In the genomic region with DNA sequence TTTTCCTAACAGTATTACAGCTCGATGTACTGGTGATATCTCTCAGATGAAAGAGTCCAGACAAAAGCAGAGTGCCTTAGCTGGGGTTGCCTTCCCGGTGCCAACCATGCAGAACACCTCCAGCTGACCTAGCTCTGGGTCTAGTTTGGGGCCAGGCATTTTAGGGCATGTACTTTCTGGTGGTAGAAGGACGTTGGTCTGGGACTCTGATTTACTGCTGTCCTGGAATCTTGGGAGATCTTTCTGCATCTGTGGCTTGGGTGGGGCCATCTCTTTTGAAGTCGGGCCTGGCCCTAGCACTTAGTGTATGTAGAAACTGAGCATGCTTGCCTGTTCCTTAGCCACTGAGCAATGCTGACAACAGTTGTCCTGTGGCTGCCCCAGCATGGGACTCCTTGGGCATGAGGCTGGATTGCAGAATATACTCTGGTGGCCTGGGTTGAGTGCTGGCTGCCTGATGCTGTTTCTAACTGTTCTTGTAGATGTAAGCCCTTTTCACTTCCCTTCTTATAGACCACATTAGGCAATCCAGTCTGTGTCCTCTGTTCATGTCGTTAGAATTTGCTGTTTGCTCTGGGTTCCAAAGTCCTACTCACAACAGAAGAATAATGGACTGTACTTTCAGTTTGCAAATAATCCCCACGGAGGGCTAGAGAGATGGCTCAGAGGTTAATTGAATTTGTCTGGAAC, we compare ENCODE assay signal across 15 mouse cellular contexts. TPM values are rescaled to one million over a fixed set of nuclear protein-coding genes. Genes with fewer than 3 reads are reported as not detected.
DNase-seq lines count a peak whose midpoint lies in the region; ATAC-seq and TF ChIP-seq lines count a peak whose summit lies in the region.
"Had no signal": no experiment of that assay in that cellular context is flagged by ENCODE, and none has a peak within 500 bp of the region (broad histone marks: within the 10 kb centered on the region; RNA-seq: fewer than 3 reads in every experiment).

No protein-coding gene starts in this region.

- peaks cover 7% of the 10 kb centered on the region for H3K4me1 ChIP-seq in stomach, embryonic 15.5 days
- H3K4me1 ChIP-seq in stomach, postnatal 0 days (replicated peaks; ENCODE audit: control insufficient read depth, insufficient read depth), result no peaks in the 10 kb centered on the region; the same call in 1 of the 2 replicates
- peaks cover 0 to 16% of the 10 kb centered on the region in 2 experiments; a peak in 2 of 4 replicates for H3K4me1 ChIP-seq in liver, embryonic 14.5 days (replicated peaks; ENCODE audit: control insufficient read depth in 2 of 2, insufficient read depth in 2 of 2, low read length in 1 of 2)

- no peaks in the 10 kb centered on the region for H3K27me3 ChIP-seq in stomach, embryonic 15.5 days (replicated peaks)
- no peaks in the 10 kb centered on the region for H3K27me3 ChIP-seq in stomach, postnatal 0 days (ENCODE audit: control insufficient read depth, insufficient read depth, low read length)
- no peaks in the 10 kb centered on the region for H3K27me3 ChIP-seq in liver, embryonic 14.5 days (ENCODE audit: control insufficient read depth, insufficient read depth, low read length)
- H3K27me3 ChIP-seq: midbrain, embryonic 12.5 days; neural tube, embryonic 15.5 days had no signal

- no peaks in the 10 kb centered on the region for H3K9me3 ChIP-seq in stomach, embryonic 15.5 days
- no peaks in the 10 kb centered on the region for H3K9me3 ChIP-seq in stomach, postnatal 0 days (ENCODE audit: control insufficient read depth, low read length)
- H3K9me3 ChIP-seq in liver, embryonic 14.5 days (ENCODE audit: control insufficient read depth, low read length), result no peaks in the 10 kb centered on the region
- H3K9me3 ChIP-seq: midbrain, embryonic 12.5 days; neural tube, embryonic 15.5 days had no signal

- 48% methylated on average over 6 of the region's 6 CpGs for WGBS in stomach, embryonic 15.5 days
- 50% methylated on average over 6 of the region's 6 CpGs for WGBS in stomach, postnatal 0 days
- WGBS in liver, embryonic 14.5 days (ENCODE audit: insufficient replicate concordance), result 37% methylated on average over 6 of the region's 6 CpGs

- no peaks in the 10 kb centered on the region for H3K36me3 ChIP-seq in stomach, embryonic 15.5 days
- no peaks in the 10 kb centered on the region for H3K36me3 ChIP-seq in stomach, postnatal 0 days (ENCODE audit: control insufficient read depth, insufficient read depth, low read length)
- H3K36me3 ChIP-seq in liver, embryonic 14.5 days (replicated peaks; ENCODE audit: control insufficient read depth, insufficient read depth, low read depth), result no peaks in the 10 kb centered on the region; the same call in 1 of the 2 replicates
- H3K36me3 ChIP-seq: midbrain, embryonic 12.5 days; neural tube, embryonic 15.5 days had no signal

- H3K4me2 ChIP-seq in stomach, embryonic 15.5 days, result 0 out of 2 replicates have a peak overlapping the region, but pooled peaks have one; percentile 10
- H3K4me2 ChIP-seq in stomach, postnatal 0 days (replicated peaks; ENCODE audit: low read depth), result no peak overlapping the region
- H3K4me2 ChIP-seq in liver, embryonic 14.5 days (ENCODE audit: low read depth), result peak overlapping the region; percentile 48
- H3K4me2 ChIP-seq: midbrain, embryonic 12.5 days; neural tube, embryonic 15.5 days had no signal

- no peak for TF ChIP-seq CTCF in stomach, postnatal 0 days (IDR thresholded peaks at IDR 0.05; ENCODE audit: low read depth)
- TF ChIP-seq CTCF in liver, embryonic 14.5 days (IDR thresholded peaks at IDR 0.05; ENCODE audit: low read depth), result no peak

- H3K9ac ChIP-seq in stomach, embryonic 15.5 days, result no peak overlapping the region
- no peak overlapping the region; the same call in 1 of the 2 replicates for H3K9ac ChIP-seq in stomach, postnatal 0 days (ENCODE audit: low read length)
- no peak overlapping the region for H3K9ac ChIP-seq in liver, embryonic 14.5 days (replicated peaks)
- H3K9ac ChIP-seq: midbrain, embryonic 12.5 days; neural tube, embryonic 15.5 days had no signal

- DNase-seq in heart, adult 9 months (ENCODE audit: low spot score in 2 of 2), result peak; percentile 15 to 56
- DNase-seq in heart, adult 8-10 months (ENCODE audit: low spot score), result no peak
- DNase-seq in stomach, postnatal 0 days (ENCODE audit: low spot score), result no peak
- peak in 2 of 3 experiments; percentile 26 to 29 for DNase-seq in liver, embryonic 14.5 days (ENCODE audit: low read depth in 3 of 3, low spot score in 3 of 3)
- DNase-seq in yolk sac, embryonic 10.5 days (ENCODE audit: low spot score), result peak; percentile 62
- DNase-seq in right cerebral cortex, postnatal 36 days (ENCODE audit: low spot score in 2 of 2), result no peak
- DNase-seq in gastrocnemius, adult 8-10 months (ENCODE audit: low spot score in 2 of 2), result no peak
- DNase-seq: adrenal gland, postnatal 10 days; cerebellum, postnatal 36 days; gastrocnemius, postnatal 36 days had no signal

- no peak for TF ChIP-seq EP300 in stomach, postnatal 0 days (optimal IDR thresholded peaks at IDR 0.05)
- TF ChIP-seq EP300 in liver, embryonic 14.5 days (IDR thresholded peaks at IDR 0.05; ENCODE audit: low read depth), result no peak

- ATAC-seq in stomach, embryonic 15.5 days (ENCODE audit: insufficient read depth, low FRiP score, low read depth), result no peak
- ATAC-seq in stomach, postnatal 0 days (ENCODE audit: low FRiP score, low TSS enrichment), result no peak
- peak; percentile 17; the same call in 1 of the 2 replicates for ATAC-seq in liver, embryonic 14.5 days (ENCODE audit: insufficient read depth)

- H3K27ac ChIP-seq in stomach, embryonic 15.5 days, result peak overlapping the region; percentile 42
- no peak overlapping the region for H3K27ac ChIP-seq in stomach, postnatal 0 days (replicated peaks)
- H3K27ac ChIP-seq in liver, embryonic 14.5 days, result no peak overlapping the region; the same call in 1 of the 2 replicates
- H3K27ac ChIP-seq: midbrain, embryonic 12.5 days; neural tube, embryonic 15.5 days had no signal

- no peak overlapping the region for H3K4me3 ChIP-seq in stomach, embryonic 15.5 days (replicated peaks)
- no peak overlapping the region for H3K4me3 ChIP-seq in stomach, postnatal 0 days (ENCODE audit: low read depth, low read length)
- H3K4me3 ChIP-seq in liver, embryonic 14.5 days (ENCODE audit: insufficient read depth in 1 of 2, low read depth in 2 of 2, low read length in 2 of 2), result 0 out of 4 replicates have a peak overlapping the region, but pooled peaks of 1 of the 2 experiments have one; percentile 2
- H3K4me3 ChIP-seq: midbrain, embryonic 12.5 days; neural tube, embryonic 15.5 days had no signal

RNA-seq across cellular contexts. Expression of a gene that starts 4.0 kb away (rescaled TPM):
- total RNA-seq in heart, adult 8-10 months (2022), result 10 to 100 TPM in 3 of 4 experiments, 1 to 10 TPM in 1; 8.8 to 12.1 (median 10.4) TPM
- 2.1 and 2.7 TPM in 2 replicates for polyA plus RNA-seq in stomach, embryonic 15.5 days (2015; fragmentation: Nextera tagmentation; extraction: Ambion mirVana)
- 0.93 and 0.97 TPM in 2 replicates for polyA plus RNA-seq in stomach, postnatal 0 days (2015; fragmentation: Nextera tagmentation; extraction: Ambion mirVana)
- 7.9 and 8.1 TPM in 2 replicates for polyA plus RNA-seq in liver, embryonic 14.5 days (2012; rRNA removed)
- polyA plus RNA-seq in liver, embryonic 14.5 days (2014; fragmentation: Nextera tagmentation; extraction: Ambion mirVana), result 1.7 and 2.0 TPM in 2 replicates
- 1 to 10 TPM; 5.4 to 9.4 (median 5.9) TPM for total RNA-seq in gastrocnemius, adult 8-10 months (2022)

RNA-seq across cellular contexts. Expression of a gene that starts 23.3 kb away (rescaled TPM):
- total RNA-seq in heart, adult 8-10 months (2022), result 10 to 100 TPM in 3 of 4 experiments, 1 to 10 TPM in 1; 10.0 to 14.0 (median 12.0) TPM
- polyA plus RNA-seq in stomach, embryonic 15.5 days (2015; fragmentation: Nextera tagmentation; extraction: Ambion mirVana), result 0.66 and 2.0 TPM in 2 replicates
- 0.10 and 0.22 TPM in 2 replicates for polyA plus RNA-seq in stomach, postnatal 0 days (2015; fragmentation: Nextera tagmentation; extraction: Ambion mirVana)
- 14.1 and 15.9 TPM in 2 replicates for polyA plus RNA-seq in liver, embryonic 14.5 days (2012; rRNA removed)
- 13.8 and 16.6 TPM in 2 replicates for polyA plus RNA-seq in liver, embryonic 14.5 days (2014; fragmentation: Nextera tagmentation; extraction: Ambion mirVana)
- total RNA-seq in gastrocnemius, adult 8-10 months (2022), result 1 to 10 TPM in 2 of 4 experiments, under 1 TPM in 2; 0.36 to 1.2 (median 0.80) TPM
- polyA plus RNA-seq: midbrain, embryonic 12.5 days had no signal

RNA-seq across cellular contexts. Expression of a gene that starts 56.6 kb away (rescaled TPM):
- not detected for total RNA-seq in heart, adult 8-10 months (2022)
- polyA plus RNA-seq in stomach, embryonic 15.5 days (2015; fragmentation: Nextera tagmentation; extraction: Ambion mirVana), result 0.08 TPM in 1 of 2 replicates, not detected in the other
- 0.06 and 0.11 TPM in 2 replicates for polyA plus RNA-seq in stomach, postnatal 0 days (2015; fragmentation: Nextera tagmentation; extraction: Ambion mirVana)
- polyA plus RNA-seq in liver, embryonic 14.5 days (2012; rRNA removed), result not detected in 2 replicates
- not detected in 2 replicates for polyA plus RNA-seq in liver, embryonic 14.5 days (2014; fragmentation: Nextera tagmentation; extraction: Ambion mirVana)
- total RNA-seq in gastrocnemius, adult 8-10 months (2022), result not detected
- total RNA-seq: adrenal gland, postnatal 10 days; gastrocnemius, postnatal 36 days; heart, postnatal 25 days had no signal
- polyA plus RNA-seq: limb, embryonic 11.5 days; midbrain, embryonic 12.5 days; neural tube, embryonic 15.5 days had no signal

Comparison
In these comparisons a context has a peak if more than half of its experiments do, and no peak if none do; other contexts are left out.
1. DNase-seq: peak in heart, adult 9 months (2 of 2), liver, embryonic 14.5 days (2 of 3) and yolk sac, embryonic 10.5 days (single experiment); none in heart, adult 8-10 months (single experiment), stomach, postnatal 0 days (single experiment), right cerebral cortex, postnatal 36 days (0 of 2) and gastrocnemius, adult 8-10 months (0 of 2).